Mouse (Mus musculus) heart, adult 18-20 months (tissue): ENCODE measurements around the gene Bcl10. TPM values are rescaled to one million over a fixed set of nuclear protein-coding genes. Genes with fewer than 3 reads are reported as not detected.
"Not testable (repeated sequence)": the region's sequence is repeated elsewhere in the genome, so short reads cannot be mapped to it uniquely, and the experiment has no call there.

Experiments used
- DNase-seq, 2 experiments: peaks; one replicate each; pipeline ENCODE4 v3.0.0; 2021 to 2022; ENCODE audit warnings: mixed read lengths in 1 of 2
- total RNA-seq, 2 experiments: library from RNA; stranded (reverse); gene quantifications; 2 replicates each; pipeline ENCODE4 v1.2.3; 2021

Gene Bcl10
- total RNA-seq, 2 experiments from 2014 or later = 16.1 to 16.5 TPM

DNA sequence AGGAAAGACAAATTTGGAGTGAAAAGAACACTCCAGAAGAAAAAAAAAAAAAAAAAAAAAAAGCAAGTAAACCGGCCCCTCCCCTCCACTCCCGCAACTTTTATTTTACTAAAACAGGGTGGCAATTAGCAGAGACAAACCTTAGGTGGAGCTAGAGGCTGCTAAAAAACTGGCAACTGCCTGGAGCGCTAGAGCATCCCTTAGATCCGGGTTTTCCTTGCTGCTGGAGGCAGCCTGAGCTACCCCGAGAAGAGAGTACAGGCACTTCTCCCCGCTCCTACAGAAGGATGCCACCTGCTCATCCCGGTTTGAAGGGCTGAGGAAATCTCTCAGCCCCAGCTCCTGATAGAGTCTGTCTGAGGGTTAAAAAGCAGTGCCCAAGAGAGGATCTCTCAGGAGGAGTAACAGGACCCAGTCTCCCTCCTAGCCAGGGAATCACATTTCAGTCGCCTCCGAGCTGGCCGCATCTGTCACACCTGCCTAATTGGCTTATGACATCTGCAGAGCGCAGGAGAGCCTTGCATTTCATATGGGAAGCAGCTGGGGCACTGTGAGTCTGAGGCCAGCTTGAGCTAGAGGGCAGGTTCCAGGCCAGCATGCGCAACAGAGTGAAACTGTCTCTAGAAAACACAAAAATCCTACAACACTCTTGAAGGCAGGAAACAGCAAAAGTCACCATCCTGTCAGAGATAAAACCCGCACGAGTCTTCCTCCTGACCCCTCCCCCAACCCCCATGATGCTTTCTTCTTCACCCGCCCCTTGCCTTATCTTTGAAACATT is 27.6 kb downstream of the Bcl10 start:
- peak; percentile 64 to 72 for DNase-seq

DNA sequence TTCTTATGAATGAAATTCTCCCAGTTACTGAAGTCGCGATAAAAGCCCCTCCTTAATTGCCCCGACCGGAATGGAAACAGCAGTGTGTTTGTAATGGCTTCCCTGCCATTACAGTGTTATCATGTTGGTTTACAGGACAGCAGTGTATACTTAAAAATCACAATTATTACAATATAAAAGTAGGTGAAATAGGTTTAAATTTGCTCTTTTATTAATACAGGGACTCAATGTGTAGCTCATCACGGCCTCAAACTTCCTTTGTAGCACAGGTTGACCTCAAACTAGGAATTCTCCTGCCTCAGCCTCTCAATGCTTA is 28.2 kb downstream of the Bcl10 start:
- DNase-seq = no peak

DNA sequence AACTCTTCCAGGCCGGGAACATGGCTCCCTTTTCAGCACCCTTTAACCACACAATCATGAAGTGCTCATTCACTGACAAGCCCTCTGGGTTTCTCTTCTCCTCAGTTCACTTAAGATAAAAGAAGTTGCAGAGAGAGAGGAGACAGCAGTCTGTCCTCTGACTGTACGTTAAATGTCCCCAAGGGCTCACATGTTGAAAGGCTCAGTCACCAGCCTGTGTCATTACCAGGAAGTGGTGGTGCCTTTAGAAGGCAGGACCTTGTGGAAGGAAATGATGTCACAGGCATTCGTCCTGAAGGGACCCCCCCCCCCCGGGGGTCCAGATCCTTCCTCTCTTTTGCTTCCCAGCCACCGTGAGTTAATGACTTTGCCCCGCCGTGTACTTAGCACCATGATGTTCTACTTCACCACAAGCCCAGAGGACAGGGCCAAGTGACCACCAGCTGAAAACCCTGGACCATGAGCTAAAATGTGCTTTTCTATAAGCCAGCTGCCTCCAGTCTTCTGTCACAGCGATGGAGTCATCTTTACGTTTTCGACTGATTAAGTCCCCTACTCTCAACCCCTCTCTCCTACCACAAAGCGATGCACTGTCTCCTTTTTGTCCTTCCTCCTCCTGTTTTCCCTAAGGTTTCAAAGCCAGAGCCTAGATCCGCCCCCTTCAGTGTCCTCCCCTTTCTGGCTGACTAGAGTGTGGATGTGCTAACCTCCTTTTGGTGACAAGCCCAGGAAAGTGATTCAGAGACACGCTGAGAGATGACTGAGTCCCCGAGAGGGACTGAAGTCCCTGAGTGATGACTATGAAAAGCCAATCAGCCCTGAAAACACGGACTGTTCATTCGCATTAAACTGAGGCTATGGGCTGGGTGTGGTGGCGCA is 28.9 kb downstream of the Bcl10 start:
- DNase-seq = peak; percentile 68 to 77

DNA sequence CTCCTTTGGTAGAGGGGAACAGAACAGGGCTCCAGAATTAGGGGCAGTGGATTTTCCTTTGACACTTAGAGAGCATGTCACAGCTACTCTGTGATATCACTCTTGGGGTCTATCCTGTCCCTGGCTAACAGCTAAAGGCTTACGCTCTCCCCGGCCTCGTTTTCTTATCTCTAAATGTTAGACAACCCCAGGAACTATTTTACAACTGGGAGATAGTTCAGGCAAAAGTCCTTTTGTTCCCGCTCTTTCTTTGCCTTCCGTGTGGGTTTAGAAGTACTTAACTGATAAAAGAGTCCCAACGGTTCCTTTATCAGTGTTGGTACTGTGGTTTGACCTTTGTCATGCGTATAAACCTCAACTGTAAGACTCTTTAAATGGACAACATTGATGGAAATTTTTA is 30.3 kb downstream of the Bcl10 start:
- DNase-seq = no peak

DNA sequence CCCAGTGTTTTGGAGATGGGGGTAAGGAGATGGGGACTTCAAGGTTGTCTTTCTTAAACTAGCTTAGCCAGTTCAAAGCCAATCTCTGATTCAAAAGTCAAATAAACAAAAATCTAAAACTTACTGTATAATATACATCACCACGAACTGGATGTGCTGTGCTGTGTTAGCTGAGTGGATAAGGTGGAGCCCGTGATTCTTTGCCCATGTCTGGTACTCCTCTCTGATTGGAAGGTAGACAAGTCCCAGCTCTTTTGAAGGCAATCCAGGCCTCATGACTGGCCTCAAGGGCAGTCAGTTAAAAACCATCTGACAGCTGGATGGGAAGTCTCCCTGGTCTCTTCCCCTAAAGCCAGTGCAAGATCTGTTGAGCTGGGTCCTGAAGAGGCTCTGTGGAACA is 30.8 kb downstream of the Bcl10 start:
- DNase-seq = no peak

DNA sequence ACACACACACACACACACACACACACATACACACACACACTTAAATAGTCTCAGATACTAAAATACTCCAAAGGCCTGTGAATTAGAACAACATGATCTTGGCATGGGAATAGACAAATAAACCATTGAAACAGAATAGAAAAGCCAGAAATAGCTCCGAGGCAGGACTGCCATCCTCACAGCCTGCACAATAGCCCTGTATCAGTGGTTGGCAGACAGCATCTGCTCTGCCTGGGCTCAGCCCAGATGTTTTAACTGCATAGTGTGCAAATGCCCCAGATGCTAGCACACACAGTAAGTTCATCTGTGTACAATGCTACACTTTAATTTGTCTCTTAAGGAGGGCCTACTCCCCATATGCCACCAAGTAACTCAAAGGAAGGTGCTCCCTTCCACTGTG is 37.2 kb downstream of the Bcl10 start:
- DNase-seq = peak; percentile 31 to 57

DNA sequence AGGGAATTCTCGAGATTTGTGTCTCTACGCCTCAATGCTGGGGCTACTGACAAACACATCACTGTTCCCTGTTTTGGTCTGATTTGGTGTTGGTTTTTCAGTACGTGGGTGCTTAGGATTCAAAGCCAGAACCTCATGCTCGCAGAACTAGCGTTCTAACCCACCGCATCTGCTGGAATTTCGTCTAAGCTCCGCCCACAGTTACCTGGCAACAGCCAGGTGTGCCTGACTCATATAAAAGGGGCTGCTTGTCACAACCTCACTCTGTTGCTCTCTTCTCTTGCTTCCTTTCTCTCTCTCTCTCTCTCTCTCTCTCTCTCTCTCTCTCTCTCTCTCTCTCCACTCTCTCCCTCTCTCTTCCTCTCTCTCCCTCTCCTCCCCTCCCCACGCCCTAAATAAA is 39.8 kb downstream of the Bcl10 start:
- no peak for DNase-seq

DNA sequence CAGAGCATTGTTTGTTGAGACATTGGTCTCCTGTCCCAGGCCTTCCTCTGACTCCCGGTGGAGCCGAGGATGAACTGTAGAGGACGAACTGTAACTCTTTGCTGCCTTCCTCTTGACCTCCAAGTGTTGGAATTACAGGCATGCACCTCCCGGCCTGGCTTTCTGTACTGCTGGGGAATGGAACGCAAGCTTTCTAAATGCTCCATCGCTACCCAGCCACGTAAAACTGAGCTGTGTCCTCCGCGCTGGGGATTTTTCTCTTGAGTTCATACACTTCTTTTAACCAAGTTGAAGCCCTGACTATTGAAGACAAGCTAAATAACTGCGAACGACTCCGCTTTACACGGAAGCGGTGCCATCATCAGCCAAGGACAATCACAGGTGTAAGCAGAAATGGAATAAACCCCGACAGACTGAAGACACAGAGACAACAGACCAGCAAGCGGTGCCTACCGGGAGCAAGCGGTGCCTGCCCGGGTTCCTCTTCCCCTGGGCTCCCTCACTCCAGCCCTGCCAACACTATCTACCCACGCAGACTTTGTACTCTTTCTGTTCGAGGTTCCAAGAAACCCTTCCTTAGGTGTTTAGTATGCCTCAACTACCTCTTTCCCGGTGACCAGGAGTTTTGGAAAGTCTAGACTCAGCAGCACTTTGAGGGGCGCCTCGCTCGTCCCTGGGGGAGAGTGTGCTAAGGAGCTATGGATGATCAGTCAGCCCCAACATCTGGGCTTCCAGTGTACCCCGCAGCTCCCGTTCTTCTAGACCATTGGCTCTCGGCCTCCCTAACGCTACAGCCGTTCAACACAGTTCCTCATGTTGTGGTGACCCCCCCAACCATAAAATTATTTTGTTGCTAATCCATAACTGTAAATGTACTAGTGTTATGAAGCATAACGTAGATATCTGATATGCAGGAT is 40.8 kb downstream of the Bcl10 start:
- DNase-seq = peak; percentile 48 to 56

DNA sequence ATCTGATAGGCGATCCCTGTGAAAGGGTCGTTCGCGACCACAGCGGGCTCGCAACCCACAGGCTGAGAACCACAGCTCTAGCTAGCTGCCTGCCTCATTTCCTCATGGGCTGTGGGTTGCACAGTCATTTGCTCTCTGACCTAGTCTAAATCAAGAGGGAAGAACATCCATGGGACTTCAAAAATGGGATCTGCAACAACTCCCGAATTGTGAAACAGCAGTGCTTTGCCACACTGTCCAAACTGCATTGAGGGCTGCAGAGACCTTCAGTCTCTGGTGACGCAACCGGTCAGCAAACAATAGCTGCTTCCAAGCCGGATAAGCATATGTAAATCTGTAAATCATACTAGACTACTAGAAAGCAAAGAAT is 41.4 kb downstream of the Bcl10 start:
- peak; percentile 59 to 62 for DNase-seq

DNA sequence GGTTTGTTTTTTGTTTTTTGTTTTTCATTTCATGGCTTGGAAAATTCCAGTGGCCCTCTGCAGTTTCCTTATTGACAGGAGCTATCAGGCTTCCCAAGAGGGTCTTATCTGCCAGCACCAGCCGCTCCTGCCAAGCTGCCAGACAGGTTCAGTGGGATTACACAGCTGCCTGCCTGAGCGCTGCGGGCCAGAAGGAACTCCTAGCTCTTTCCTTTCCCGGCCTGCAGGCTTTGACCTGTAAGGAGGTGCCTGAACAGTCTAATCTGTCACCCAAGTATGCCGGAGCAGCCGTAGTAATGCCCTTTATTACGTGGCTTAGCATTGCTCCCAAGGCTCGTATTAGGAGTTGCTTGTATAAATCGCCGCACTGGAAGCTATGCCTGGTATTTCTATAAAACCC is 41.9 kb downstream of the Bcl10 start:
- peak; percentile 68 to 73 for DNase-seq

DNA sequence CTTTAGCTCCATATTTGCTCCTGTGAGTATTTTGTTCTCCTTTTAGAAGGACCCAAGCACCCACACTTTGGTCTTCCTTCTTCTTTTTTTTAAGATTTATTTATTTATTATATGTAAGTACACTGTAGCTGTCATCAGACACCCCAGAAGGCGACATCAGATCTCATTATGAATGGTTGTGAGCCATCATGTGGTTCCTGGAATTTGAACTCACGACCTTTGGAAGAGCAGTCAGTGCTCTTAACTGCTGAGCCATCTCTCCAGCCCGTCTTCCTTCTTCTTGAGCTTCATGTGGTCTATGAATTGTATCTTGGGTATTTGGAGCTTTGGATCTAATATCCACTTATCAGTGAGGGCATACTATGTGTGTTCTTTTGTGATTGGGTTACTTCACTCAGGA is 43.0 kb downstream of the Bcl10 start:
- not testable (repeated sequence) for DNase-seq

DNA sequence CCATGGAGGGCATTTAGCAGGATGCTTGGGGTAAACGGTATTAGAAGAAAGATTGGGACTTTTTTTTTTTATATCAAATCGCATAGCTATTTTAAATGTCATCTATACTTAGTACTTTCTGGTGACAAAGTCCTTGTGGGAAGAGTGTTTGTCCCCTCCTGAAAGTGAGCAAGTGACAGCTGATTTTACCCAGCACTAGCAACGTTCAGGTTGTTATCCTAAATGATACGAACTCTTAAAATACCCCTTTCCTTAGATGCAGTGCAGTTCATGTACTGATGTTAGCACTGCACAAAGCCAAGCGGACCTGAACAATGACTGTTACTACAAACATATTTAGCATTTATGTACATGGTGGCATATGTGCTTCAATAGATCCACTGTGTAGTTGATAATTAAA is 44.2 kb downstream of the Bcl10 start:
- peak in 1 of 2 experiments; percentile 26 for DNase-seq

DNA sequence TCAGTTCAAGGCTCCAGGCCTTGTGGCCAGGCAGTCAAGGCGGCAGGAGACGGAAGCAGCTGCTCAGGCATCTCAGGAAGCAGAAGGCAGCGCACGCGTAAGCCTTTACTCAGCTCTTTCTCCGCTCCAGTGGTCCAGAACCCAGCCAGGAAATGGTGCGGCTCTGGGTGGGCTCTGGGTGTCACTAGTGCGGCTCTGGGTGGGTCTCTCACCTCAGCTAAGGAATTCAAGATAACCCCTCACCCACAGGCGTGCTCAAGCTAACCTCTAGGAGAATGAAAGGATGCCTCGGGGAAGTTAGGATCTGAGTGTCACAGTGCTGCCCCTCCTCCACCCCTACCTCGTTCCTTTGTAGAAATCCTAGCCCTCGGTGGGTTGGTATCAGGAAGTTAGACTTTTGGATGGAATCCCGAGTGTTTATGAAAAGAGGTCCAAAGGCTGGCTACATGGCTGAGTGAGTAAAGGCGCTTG is 46.5 kb downstream of the Bcl10 start:
- no peak for DNase-seq

DNA sequence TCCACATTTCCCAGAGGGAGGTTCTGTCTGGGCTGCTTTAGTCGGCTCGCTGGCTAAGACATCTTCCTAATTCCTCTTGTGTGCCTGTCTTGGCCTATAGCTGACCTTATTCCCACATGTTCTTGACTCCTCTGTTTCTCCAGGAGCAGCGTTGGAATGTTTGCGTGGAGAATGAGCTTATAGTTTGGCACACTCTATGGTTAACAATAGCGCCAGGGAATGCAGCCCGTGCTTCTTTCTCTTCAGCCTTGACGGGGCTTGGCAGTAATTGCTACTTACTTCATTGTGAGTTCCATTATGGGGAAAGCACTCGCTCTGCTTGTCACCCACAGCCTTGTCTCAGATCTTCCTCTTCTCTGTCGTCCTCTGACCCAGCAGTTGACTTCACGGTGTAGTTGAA is 48.9 kb downstream of the Bcl10 start:
- no peak for DNase-seq

DNA sequence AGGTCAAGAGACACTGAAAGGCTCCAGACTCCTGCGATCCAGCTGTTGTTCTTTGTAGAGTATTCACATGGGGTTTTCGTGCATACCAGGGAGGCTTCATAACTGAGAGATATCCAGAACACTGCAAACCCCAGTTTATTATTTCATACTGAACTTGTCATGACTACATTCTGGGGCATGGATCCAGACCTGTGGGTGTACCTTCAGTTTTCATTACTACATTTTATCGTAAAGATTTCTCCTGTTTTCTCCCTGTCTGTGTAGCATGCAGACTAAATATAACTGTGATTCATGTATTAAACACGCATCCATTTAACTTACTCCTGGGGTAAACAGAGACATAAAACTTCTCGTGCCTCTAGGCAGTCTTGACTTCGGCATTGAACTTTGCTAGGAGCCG is 52.4 kb downstream of the Bcl10 start:
- DNase-seq = no peak

Other genes starting within 250 kb of the Bcl10 start
- gene Ddah1, start 164.1 kb upstream of the Bcl10 start, total RNA-seq = 1 to 10 TPM; 6.4 to 8.2 TPM
- gene 2410004B18Rik, start 15.2 kb downstream of the Bcl10 start, total RNA-seq = 10 to 100 TPM; 18.0 to 20.6 TPM
- gene Syde2, start 65.1 kb downstream of the Bcl10 start, total RNA-seq = 10 to 100 TPM; 16.2 to 16.7 TPM
- gene Wdr63, start 185.3 kb downstream of the Bcl10 start, total RNA-seq = under 1 TPM in 1 of 2 experiments, not detected in 1; 0.57 TPM
- under 1 TPM in 1 of 2 experiments, not detected in 1; 0.41 TPM for gene Mcoln3, start 194.6 kb downstream of the Bcl10 start, total RNA-seq
- gene Mcoln2, start 227.0 kb downstream of the Bcl10 start, total RNA-seq = under 1 TPM in 1 of 2 experiments, not detected in 1; 0.57 TPM